Mouse (Mus musculus) limb, embryonic 12.5 days (tissue): ENCODE data around the gene Slc38a10. TPM values are rescaled to one million over a fixed set of nuclear protein-coding genes. Genes with fewer than 3 reads are reported as not detected.

ENCODE experiments used
- ATAC-seq: fragments of 200-750 bp; cut with Nextera tagmentation; 2 replicates; pipeline ENCODE4 v1.8.0; 2017; ENCODE audit warnings: low read depth, moderate TSS enrichment; ENCODE audit not compliant: insufficient number of reproducible peaks, insufficient read depth, low FRiP score, low TSS enrichment
- H3K27ac ChIP-seq: fragments of 300-500 bp; sonication (generic); 2 replicates; pipeline ENCODE4 v1.5.1; 2016; ENCODE audit warnings: mild to moderate bottlenecking, moderate library complexity
- H3K27me3 ChIP-seq: fragments of 300-500 bp; sonication (generic); 2 replicates; pipeline ENCODE4 v1.6.1; 2016; ENCODE audit warnings: mild to moderate bottlenecking, moderate library complexity
- H3K36me3 ChIP-seq: fragments of 300-500 bp; sonication (generic); 2 replicates; pipeline ENCODE4 v1.6.1; 2016; ENCODE audit warnings: mild to moderate bottlenecking, moderate library complexity
- H3K4me1 ChIP-seq: fragments of 300-500 bp; sonication (generic); replicated peaks from 2 replicates; pipeline ENCODE4 v1.6.1; 2016
- H3K4me2 ChIP-seq: fragments of 300-500 bp; sonication (generic); 2 replicates; pipeline ENCODE4 v1.6.1; 2016; ENCODE audit warnings: mild to moderate bottlenecking, moderate library complexity
- H3K4me3 ChIP-seq: fragments of 300-500 bp; sonication (generic); replicated peaks from 2 replicates; pipeline ENCODE4 v1.5.1; 2016; ENCODE audit warnings: mild to moderate bottlenecking
- H3K9ac ChIP-seq: fragments of 300-500 bp; sonication (generic); replicated peaks from 2 replicates; pipeline ENCODE4 v1.6.1; 2016; ENCODE audit warnings: mild to moderate bottlenecking, moderate library complexity
- H3K9me3 ChIP-seq: fragments of 300-500 bp; sonication (generic); 2 replicates; pipeline ENCODE4 v1.6.1; 2016; ENCODE audit warnings: mild to moderate bottlenecking, moderate library complexity
- WGBS: fragments of 180-500 bp; shearing (Covaris S2); methylation state at CpG from one replicate; pipeline ENCODE4 v1.1.7; 2016; 5-methylcytosine and 5-hydroxymethylcytosine counted together
- polyA plus RNA-seq: library from polyadenylated mRNA; unstranded; fragments of >200 nt; fragmentation: Nextera tagmentation; extraction: Ambion mirVana; gene quantifications from 2 replicates; pipeline ENCODE4 v1.2.1, GENCODE M21; 2016

The Slc38a10 gene
- polyA plus RNA-seq: 84.7 and 86.8 TPM in 2 replicates

- WGBS: 1% methylated on average over 28 of the region's 28 CpGs
- Histone ChIP-seq H3K4me3 (peak within 1 kb of the TSS; percentile 78), H3K9me3 (0 out of 2 replicates have a peak, but pooled peaks cover 3% of the 10 kb centered on the region), H3K27ac (peak within 1 kb of the TSS; percentile 36; the same call in 1 of the 2 replicates), H3K9ac (peak within 1 kb of the TSS; percentile 83), H3K4me2 (peak within 1 kb of the TSS; percentile 85), H3K36me3 (0 out of 2 replicates have a peak, but pooled peaks cover 13% of the 10 kb centered on the region), H3K27me3 (no peaks in the 10 kb centered on the region), H3K4me1 (peaks cover 14% of the 10 kb centered on the region)
- ATAC-seq: peak; percentile 94
These were observed at the start of gene Slc38a10 for GRCm38 (mm10) chr11:120151113-120151494. Slc38a10 (minus strand) TSS chr11:120151346.

- Histone ChIP-seq H3K4me2 (no peak overlapping the region), H3K9me3 (no peaks in the 10 kb centered on the region), H3K27me3 (no peaks in the 10 kb centered on the region; the same call in 1 of the 2 replicates), H3K36me3 (no peaks in the 10 kb centered on the region), H3K4me1 (peaks cover 12% of the 10 kb centered on the region), H3K4me3 (no peak overlapping the region), H3K9ac (no peak overlapping the region), H3K27ac (no peak overlapping the region)
- 85% methylated on average over 6 of the region's 6 CpGs for WGBS
- ATAC-seq: no peak
These were observed 49.5 kb upstream of the Slc38a10 start for GRCm38 (mm10) chr11:120200621-120201020.

DNA sequence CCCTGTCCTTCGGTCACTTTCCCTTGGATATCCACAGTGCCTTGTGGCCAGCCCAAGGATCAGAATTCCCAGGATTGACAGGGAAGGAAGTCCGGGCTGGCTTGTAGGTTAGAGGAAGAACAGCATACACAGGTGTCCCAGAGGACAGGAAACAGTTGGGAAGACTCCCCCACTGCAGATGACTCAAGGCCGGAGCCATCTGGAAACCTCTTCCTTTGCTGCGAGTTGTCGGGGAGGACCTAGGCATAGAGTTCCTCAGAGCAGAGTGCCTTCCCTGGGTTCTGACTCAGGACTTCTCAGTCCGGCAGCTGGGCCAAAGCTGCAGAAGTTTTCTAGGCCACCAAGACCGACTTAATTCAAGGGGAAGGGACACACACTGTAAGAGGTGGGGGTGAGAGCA lies 48.6 kb upstream of the Slc38a10 start:
- no peak overlapping the region for H3K4me2 ChIP-seq
- H3K4me1 ChIP-seq: peaks cover 14% of the 10 kb centered on the region
- H3K36me3 ChIP-seq: no peaks in the 10 kb centered on the region
- no peak for ATAC-seq
- no peaks in the 10 kb centered on the region for H3K9me3 ChIP-seq
- no peaks in the 10 kb centered on the region; the same call in 1 of the 2 replicates for H3K27me3 ChIP-seq
- no peak overlapping the region for H3K9ac ChIP-seq
- 67% methylated on average over 7 of the region's 7 CpGs for WGBS
- 0 out of 2 replicates have a peak overlapping the region, but pooled peaks have one; percentile 35 for H3K27ac ChIP-seq
- H3K4me3 ChIP-seq: no peak overlapping the region

DNA sequence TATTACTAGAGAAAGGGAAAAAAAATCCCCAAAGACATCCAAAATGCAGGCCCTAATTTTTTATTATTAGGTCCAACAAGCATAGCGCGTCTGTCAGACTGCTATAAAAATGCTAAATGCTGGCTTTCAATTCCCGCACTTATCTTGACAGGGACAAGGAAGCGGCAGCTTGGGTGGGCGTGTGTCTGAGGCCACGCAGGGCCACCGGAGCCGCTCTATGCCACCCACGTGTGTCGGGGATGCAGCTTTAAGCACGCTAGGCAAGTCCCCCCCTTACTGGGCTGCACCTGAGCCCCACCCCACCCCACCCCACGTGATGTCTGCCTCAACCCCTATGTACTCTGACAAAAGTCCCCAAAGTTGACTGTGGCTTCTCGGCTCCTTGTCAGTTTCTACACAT lies 47.7 kb upstream of the Slc38a10 start:
- ATAC-seq: no peak
- Histone ChIP-seq H3K27ac (no peak overlapping the region), H3K4me2 (no peak overlapping the region), H3K9me3 (no peaks in the 10 kb centered on the region), H3K4me3 (no peak overlapping the region), H3K9ac (no peak overlapping the region), H3K27me3 (no peaks in the 10 kb centered on the region; the same call in 1 of the 2 replicates), H3K36me3 (no peaks in the 10 kb centered on the region), H3K4me1 (peaks cover 20% of the 10 kb centered on the region)
- WGBS: 20% methylated on average over 13 of the region's 13 CpGs

DNA sequence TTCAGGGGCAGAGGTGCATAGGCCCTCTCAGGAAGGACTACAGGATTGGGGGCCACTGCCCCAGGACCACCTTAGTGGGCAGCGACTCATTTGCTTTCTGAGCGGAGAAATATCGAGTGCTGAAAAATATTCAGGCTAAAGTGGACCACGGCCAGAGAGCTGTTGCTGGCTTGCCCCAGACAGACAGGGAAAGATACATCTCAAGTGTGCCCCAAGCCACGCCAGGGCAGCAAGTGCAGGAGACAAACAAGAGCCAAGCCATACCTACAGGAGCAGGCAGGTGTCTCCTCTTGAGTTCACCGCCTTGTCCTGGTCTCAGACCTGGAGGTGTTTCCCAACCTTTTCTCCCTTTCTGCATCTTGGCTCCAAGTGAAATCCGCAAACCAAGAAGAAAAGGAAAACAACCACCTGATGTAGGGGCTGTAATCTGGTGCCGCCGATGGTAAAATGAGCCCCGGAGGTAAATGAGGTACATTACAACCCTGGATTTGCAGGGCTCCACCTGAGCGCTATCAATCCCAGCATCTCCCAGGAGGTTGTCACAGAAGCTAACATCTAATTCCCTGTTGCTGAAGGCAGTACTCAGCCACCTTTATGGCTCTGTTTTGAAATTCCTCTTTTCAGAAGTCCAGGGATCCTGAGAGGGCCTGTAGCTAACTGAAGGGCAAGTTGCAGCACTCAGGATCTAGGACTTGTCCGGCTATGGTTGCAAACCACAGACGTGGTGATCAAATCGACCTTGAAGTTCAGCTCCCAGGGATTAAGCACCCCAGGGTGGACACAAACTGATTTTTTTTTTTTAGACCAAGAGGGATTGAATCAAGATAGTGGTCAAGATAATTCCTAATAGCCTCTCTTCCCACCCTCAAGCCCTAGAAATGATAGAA lies 39.6 kb upstream of the Slc38a10 start:
- Histone ChIP-seq H3K9ac (peak overlapping the region; percentile 57), H3K27ac (peak overlapping the region; percentile 98), H3K4me1 (peaks cover 35% of the 10 kb centered on the region), H3K36me3 (peaks cover 2% of the 10 kb centered on the region; the same call in 1 of the 2 replicates), H3K4me3 (peak overlapping the region; percentile 90), H3K4me2 (peak overlapping the region; percentile 96), H3K9me3 (no peaks in the 10 kb centered on the region), H3K27me3 (no peaks in the 10 kb centered on the region)
- ATAC-seq: no peak
- 25% methylated on average over 14 of the region's 14 CpGs for WGBS

DNA sequence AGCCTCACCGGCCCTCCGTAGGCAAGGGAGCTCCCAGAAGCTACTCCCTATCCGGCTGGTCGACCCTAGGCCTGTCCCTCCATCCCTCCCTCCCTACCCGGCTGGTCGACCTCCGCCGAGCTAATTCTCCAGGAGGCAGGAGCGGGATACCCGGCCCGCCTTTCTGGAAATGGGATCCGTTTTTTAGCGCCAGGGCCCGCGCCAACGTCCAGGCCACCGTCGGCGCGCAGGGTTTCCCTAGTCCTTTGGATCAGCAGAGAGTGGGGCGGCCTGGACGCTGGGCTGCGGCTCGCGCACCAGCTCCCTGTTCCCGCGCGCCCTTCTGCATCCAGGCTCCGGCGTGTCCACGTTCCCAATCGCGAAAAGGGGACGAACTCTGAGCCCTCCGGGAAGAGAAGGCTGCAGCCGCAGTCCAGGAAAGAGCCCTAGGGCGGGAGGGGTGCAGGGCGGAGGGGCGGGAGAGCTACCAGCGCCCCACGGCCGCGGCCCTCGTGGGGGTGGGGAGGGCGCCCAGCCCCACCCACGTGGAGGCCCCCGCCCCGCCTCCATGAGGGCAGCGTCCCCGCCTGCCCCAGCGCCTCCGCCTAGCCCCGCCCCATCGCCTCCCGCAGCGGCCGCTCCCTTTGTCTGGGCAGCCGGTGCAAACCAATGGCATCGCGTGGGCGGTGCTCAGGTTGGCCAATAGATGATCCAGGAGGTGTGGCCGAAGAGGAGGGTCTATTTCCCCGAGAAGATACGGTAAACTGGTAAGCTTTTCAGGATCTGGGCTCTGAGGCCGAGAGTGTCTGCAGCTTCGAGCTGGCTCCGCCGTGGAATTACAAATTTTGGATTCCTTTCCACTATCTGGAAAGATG lies 38.5 kb upstream of the Slc38a10 start:
- Histone ChIP-seq H3K9ac (peak overlapping the region; percentile 99), H3K36me3 (peaks cover 7% of the 10 kb centered on the region; the same call in 1 of the 2 replicates), H3K9me3 (no peaks in the 10 kb centered on the region), H3K4me3 (peak overlapping the region; percentile 90), H3K27me3 (no peaks in the 10 kb centered on the region), H3K4me1 (peaks cover 44% of the 10 kb centered on the region), H3K27ac (peak overlapping the region; percentile 98), H3K4me2 (peak overlapping the region; percentile 96)
- WGBS: under 1% methylated on average over 68 of the region's 68 CpGs
- peak; percentile 92 for ATAC-seq

GRCm38 (mm10) chr11:120188481-120189441 lies 37.6 kb upstream of the Slc38a10 start:
- Histone ChIP-seq H3K9me3 (no peaks in the 10 kb centered on the region), H3K9ac (peak overlapping the region; percentile 99), H3K36me3 (peaks cover 7% of the 10 kb centered on the region; the same call in 1 of the 2 replicates), H3K4me2 (peak overlapping the region; percentile 96), H3K4me1 (peaks cover 48% of the 10 kb centered on the region), H3K4me3 (peak overlapping the region; percentile 90), H3K27ac (peak overlapping the region; percentile 98), H3K27me3 (no peaks in the 10 kb centered on the region)
- no peak for ATAC-seq
- under 1% methylated on average over 41 of the region's 41 CpGs for WGBS

DNA sequence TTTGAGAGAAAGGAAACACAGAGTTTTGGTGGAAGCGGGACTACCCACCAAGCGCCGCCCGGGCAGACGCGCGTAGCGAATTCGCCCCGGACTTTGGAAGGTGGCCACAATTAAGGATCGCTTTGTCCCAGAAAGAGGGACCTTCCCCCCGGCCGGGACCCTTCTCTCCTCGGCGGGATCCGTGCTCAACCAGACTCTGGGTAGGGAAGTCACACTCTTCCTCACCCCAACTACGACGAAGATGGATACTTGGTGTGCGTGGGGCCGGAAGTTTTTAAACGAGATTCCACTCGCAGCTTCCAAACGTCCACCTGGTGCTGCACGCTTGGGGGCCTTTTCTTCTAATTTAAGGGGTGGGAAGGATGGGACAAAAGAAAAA lies 36.9 kb upstream of the Slc38a10 start:
- H3K4me3 ChIP-seq: peak overlapping the region; percentile 90
- H3K27ac ChIP-seq: peak overlapping the region; percentile 98
- no peak for ATAC-seq
- H3K9me3 ChIP-seq: no peaks in the 10 kb centered on the region
- peaks cover 7% of the 10 kb centered on the region; the same call in 1 of the 2 replicates for H3K36me3 ChIP-seq
- H3K9ac ChIP-seq: peak overlapping the region; percentile 99
- WGBS: under 1% methylated on average over 24 of the region's 24 CpGs
- peak overlapping the region; percentile 96 for H3K4me2 ChIP-seq
- peaks cover 55% of the 10 kb centered on the region for H3K4me1 ChIP-seq
- no peaks in the 10 kb centered on the region for H3K27me3 ChIP-seq

DNA sequence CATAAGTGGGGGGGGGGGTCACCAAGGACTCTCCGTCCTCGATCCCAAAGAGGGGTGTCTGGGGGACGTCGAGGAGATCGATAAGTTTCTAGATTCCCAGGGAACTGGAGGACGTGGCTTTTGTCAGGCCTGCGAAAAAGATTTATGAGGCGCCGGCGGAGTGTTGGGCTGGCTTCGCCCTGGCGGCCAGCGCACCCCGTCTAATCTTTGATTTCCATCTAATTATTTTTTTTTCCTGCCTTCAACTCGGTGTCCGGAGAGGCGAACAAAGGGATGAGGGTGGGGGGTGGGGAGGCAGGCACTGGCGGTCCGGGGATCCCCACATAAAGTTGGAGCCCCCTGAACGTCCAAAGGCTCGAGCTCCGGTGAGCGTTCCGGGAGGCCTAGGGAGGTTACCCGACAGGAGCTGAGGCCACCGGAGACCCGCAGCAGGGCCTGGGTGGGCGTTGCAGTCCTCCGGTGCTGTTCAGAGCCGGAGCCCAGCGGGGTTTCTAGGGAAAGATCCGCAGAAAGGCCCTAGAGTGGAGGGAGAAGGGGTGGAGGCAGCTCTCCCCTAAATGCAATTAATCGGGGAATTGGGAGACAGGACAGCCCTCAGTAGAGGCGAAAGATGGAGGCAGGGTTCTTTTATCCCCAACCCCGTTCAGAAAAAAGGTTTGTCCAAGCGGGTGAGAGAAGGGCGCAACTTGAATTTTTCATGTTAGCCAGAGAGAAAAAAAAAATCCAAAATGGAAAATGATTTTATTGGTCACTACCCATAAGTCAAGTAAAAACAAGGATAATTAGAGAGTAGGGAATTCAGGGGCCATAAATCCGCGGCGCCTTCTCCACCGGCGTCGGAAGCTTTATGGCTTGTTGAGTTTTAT lies 36.3 kb upstream of the Slc38a10 start:
- peak overlapping the region; percentile 99 for H3K9ac ChIP-seq
- ATAC-seq: no peak
- H3K36me3 ChIP-seq: peaks cover 7% of the 10 kb centered on the region; the same call in 1 of the 2 replicates
- H3K4me3 ChIP-seq: peak overlapping the region; percentile 90
- peaks cover 61% of the 10 kb centered on the region for H3K4me1 ChIP-seq
- H3K9me3 ChIP-seq: no peaks in the 10 kb centered on the region
- peak overlapping the region; percentile 96 for H3K4me2 ChIP-seq
- under 1% methylated on average over 43 of the region's 43 CpGs for WGBS
- H3K27ac ChIP-seq: peak overlapping the region; percentile 98
- H3K27me3 ChIP-seq: no peaks in the 10 kb centered on the region
